8 mouse cellular contexts compared by ENCODE assay signal in the genomic region with DNA sequence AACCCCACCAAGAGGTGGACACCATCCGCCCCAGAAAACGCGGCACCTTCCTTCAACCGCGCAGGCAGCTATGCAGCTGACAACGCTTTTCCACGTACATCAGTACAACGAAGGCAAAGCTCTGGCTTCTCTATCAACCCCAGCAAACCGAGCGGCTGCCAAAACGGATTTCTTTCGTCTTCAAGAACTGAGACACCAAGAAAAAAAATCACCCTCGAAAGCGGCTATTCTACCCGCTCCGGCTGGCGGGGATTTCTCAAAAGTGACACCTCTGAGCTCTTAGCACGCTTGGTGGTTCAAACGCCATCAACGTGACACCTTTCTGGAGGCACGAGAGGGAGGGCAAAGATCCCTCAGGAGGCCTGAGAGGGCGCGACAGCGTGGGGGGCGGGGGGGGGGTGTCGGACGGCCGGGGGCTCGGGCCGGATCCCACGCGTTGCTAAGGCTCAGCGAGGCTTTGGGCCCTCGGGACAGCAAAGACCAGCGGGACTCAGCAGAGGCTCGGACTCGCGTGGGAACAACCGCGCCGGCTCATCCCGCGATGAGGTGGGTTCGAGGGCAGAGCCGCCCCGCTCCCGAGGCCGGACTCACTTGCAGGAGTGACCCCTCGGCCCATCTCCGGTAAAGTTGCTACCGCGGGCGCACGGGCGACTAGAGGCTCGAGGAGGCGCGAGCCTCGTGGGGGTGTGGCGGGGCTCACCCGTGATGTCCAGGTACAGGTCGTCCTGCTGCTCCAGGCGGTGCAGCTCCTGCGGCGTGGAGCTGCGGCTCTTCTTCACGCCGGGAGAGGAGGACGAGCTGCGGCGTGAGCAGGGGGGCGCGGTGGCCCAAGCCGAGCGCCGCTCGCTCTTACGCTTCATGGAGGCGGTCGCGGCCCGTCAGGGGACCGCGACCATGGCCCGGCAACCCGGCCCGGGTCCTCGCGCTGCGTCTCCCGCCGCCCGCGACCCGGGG. TPM values are rescaled to one million over a fixed set of nuclear protein-coding genes. Genes with fewer than 3 reads are reported as not detected.
DNase-seq lines count a peak whose midpoint lies in the region; ATAC-seq lines count a peak whose summit lies in the region.

No protein-coding gene starts in this region.

- peak; percentile 73 for ATAC-seq in embryonic facial prominence, embryonic 14.5 days (ENCODE audit: low read depth)
- ATAC-seq in hindbrain, embryonic 14.5 days (ENCODE audit: low FRiP score) = peak; percentile 83
- ATAC-seq in liver, embryonic 11.5 days (replicated peaks; ENCODE audit: low FRiP score) = peak; percentile 61
- peak; percentile 84 for ATAC-seq in neural tube, embryonic 11.5 days (ENCODE audit: insufficient read depth, low FRiP score, low TSS enrichment)

- H3K27ac ChIP-seq in embryonic facial prominence, embryonic 14.5 days (replicated peaks; ENCODE audit: low read depth, low read length) = no peak overlapping the region
- H3K27ac ChIP-seq in hindbrain, embryonic 14.5 days = no peak overlapping the region
- H3K27ac ChIP-seq in liver, embryonic 11.5 days (ENCODE audit: low read depth, low read length) = no peak overlapping the region
- 0 out of 2 replicates have a peak overlapping the region, but pooled peaks have one; percentile 23 for H3K27ac ChIP-seq in neural tube, embryonic 11.5 days (ENCODE audit: low read depth, low read length)

- peak overlapping the region; percentile 78 for H3K9ac ChIP-seq in embryonic facial prominence, embryonic 14.5 days (ENCODE audit: low read depth, low read length)
- peak overlapping the region; percentile 74 for H3K9ac ChIP-seq in hindbrain, embryonic 14.5 days
- H3K9ac ChIP-seq in liver, embryonic 11.5 days (ENCODE audit: low read depth, low read length) = peak overlapping the region; percentile 73
- H3K9ac ChIP-seq in neural tube, embryonic 11.5 days (ENCODE audit: low read length) = peak overlapping the region; percentile 63

- H3K36me3 ChIP-seq in embryonic facial prominence, embryonic 14.5 days (ENCODE audit: control insufficient read depth, insufficient read depth, low read length) = no peaks in the 10 kb centered on the region
- H3K36me3 ChIP-seq in hindbrain, embryonic 14.5 days (replicated peaks; ENCODE audit: control insufficient read depth, insufficient read depth) = no peaks in the 10 kb centered on the region
- H3K36me3 ChIP-seq in liver, embryonic 11.5 days (ENCODE audit: control insufficient read depth, insufficient read depth, low read length) = no peaks in the 10 kb centered on the region
- H3K36me3 ChIP-seq in neural tube, embryonic 11.5 days (ENCODE audit: control insufficient read depth, insufficient read depth, low read length) = no peaks in the 10 kb centered on the region; the same call in 1 of the 2 replicates

- under 1% methylated on average over 43 of the region's 95 CpGs for WGBS in embryonic facial prominence, embryonic 14.5 days
- under 1% methylated on average over 75 of the region's 95 CpGs for WGBS in hindbrain, embryonic 14.5 days
- under 1% methylated on average over 75 of the region's 95 CpGs for WGBS in liver, embryonic 11.5 days
- WGBS in neural tube, embryonic 11.5 days = under 1% methylated on average over 78 of the region's 95 CpGs

- peak overlapping the region; percentile 85 for H3K4me3 ChIP-seq in embryonic facial prominence, embryonic 14.5 days (ENCODE audit: low read depth, low read length)
- peak overlapping the region; percentile 83 for H3K4me3 ChIP-seq in hindbrain, embryonic 14.5 days (replicated peaks; ENCODE audit: low read length)
- peak overlapping the region; percentile 75 for H3K4me3 ChIP-seq in liver, embryonic 11.5 days (ENCODE audit: low read depth, low read length)
- H3K4me3 ChIP-seq in neural tube, embryonic 11.5 days (ENCODE audit: low read depth, low read length) = peak overlapping the region; percentile 76

- no peaks in the 10 kb centered on the region; the same call in 1 of the 2 replicates for H3K4me1 ChIP-seq in embryonic facial prominence, embryonic 14.5 days (ENCODE audit: control insufficient read depth, insufficient read depth, low read length)
- peaks cover 11% of the 10 kb centered on the region for H3K4me1 ChIP-seq in hindbrain, embryonic 14.5 days (replicated peaks; ENCODE audit: control insufficient read depth, insufficient read depth, low read length)
- peaks cover 13% of the 10 kb centered on the region; the same call in 1 of the 2 replicates for H3K4me1 ChIP-seq in liver, embryonic 11.5 days (replicated peaks; ENCODE audit: control insufficient read depth, insufficient read depth, low read length)
- peaks cover 3% of the 10 kb centered on the region for H3K4me1 ChIP-seq in neural tube, embryonic 11.5 days (ENCODE audit: control insufficient read depth, insufficient read depth, low read length)

- no peaks in the 10 kb centered on the region for H3K9me3 ChIP-seq in embryonic facial prominence, embryonic 14.5 days (ENCODE audit: control insufficient read depth, low read length)
- no peaks in the 10 kb centered on the region for H3K9me3 ChIP-seq in hindbrain, embryonic 14.5 days (ENCODE audit: control insufficient read depth, low read length)
- H3K9me3 ChIP-seq in liver, embryonic 11.5 days (ENCODE audit: control insufficient read depth, low read length) = no peaks in the 10 kb centered on the region
- no peaks in the 10 kb centered on the region for H3K9me3 ChIP-seq in neural tube, embryonic 11.5 days (ENCODE audit: control insufficient read depth, low read length)

- DNase-seq in layer of hippocampus, postnatal 14 days (ENCODE audit: low spot score in 2 of 2) = peak; percentile 12 to 13
- DNase-seq in layer of hippocampus, adult 18-20 months (ENCODE audit: low spot score in 2 of 2) = no peak
- DNase-seq in ZHBTc4 (ENCODE audit: low read depth, low spot score) = peak; percentile 59
- DNase-seq in embryonic facial prominence, embryonic 14.5 days (ENCODE audit: low spot score) = peak; percentile 76
- DNase-seq in hindbrain, embryonic 14.5 days (ENCODE audit: low spot score) = peak; percentile 41
- DNase-seq in liver, embryonic 11.5 days (ENCODE audit: low spot score) = peak; percentile 57
- peak; percentile 59 for DNase-seq in neural tube, embryonic 11.5 days (ENCODE audit: low spot score)
- peak; percentile 12 to 32 for DNase-seq in urinary bladder, postnatal 36 days (ENCODE audit: low spot score in 2 of 2)

- H3K27me3 ChIP-seq in embryonic facial prominence, embryonic 14.5 days (replicated peaks; ENCODE audit: control insufficient read depth, insufficient read depth, low read length) = no peaks in the 10 kb centered on the region
- peaks cover 42% of the 10 kb centered on the region for H3K27me3 ChIP-seq in hindbrain, embryonic 14.5 days (ENCODE audit: control insufficient read depth, insufficient read depth, low read length)
- 0 out of 2 replicates have a peak, but pooled peaks cover 2% of the 10 kb centered on the region for H3K27me3 ChIP-seq in liver, embryonic 11.5 days (replicated peaks; ENCODE audit: control insufficient read depth, insufficient read depth, low read length)
- H3K27me3 ChIP-seq in neural tube, embryonic 11.5 days (ENCODE audit: control insufficient read depth, insufficient read depth, low read length) = no peaks in the 10 kb centered on the region

- H3K4me2 ChIP-seq in embryonic facial prominence, embryonic 14.5 days (ENCODE audit: low read depth, low read length) = peak overlapping the region; percentile 99
- peak overlapping the region; percentile 100 for H3K4me2 ChIP-seq in hindbrain, embryonic 14.5 days (replicated peaks)
- peak overlapping the region; percentile 99 for H3K4me2 ChIP-seq in liver, embryonic 11.5 days
- peak overlapping the region; percentile 85 for H3K4me2 ChIP-seq in neural tube, embryonic 11.5 days (ENCODE audit: low read depth)

RNA-seq across cellular contexts. Expression of a gene that starts 0.9 kb away (rescaled TPM):
- 1 to 10 TPM; 4.8 to 5.6 TPM for total RNA-seq in layer of hippocampus, postnatal 14 days (2021)
- 10 to 100 TPM; 11.2 to 13.1 TPM for total RNA-seq in layer of hippocampus, adult 18-20 months (2021)
- polyA plus RNA-seq in embryonic facial prominence, embryonic 14.5 days (2014; fragmentation: Nextera tagmentation; extraction: Ambion mirVana) = 12.7 and 14.7 TPM in 2 replicates
- polyA plus RNA-seq in hindbrain, embryonic 14.5 days (2014; fragmentation: Nextera tagmentation; extraction: Ambion mirVana) = 3.0 and 4.3 TPM in 2 replicates
- 16.6 and 17.5 TPM in 2 replicates for polyA plus RNA-seq in liver, embryonic 11.5 days (2014; fragmentation: Nextera tagmentation; extraction: Ambion mirVana)
- 13.4 and 16.0 TPM in 2 replicates for polyA plus RNA-seq in neural tube, embryonic 11.5 days (2014; fragmentation: Nextera tagmentation; extraction: Ambion mirVana)

RNA-seq across cellular contexts. Expression of a gene that starts 38.3 kb away (rescaled TPM):
- 10 to 100 TPM; 14.0 to 14.2 TPM for total RNA-seq in layer of hippocampus, postnatal 14 days (2021)
- 10 to 100 TPM; 17.8 to 19.0 TPM for total RNA-seq in layer of hippocampus, adult 18-20 months (2021)
- 30.1 and 31.8 TPM in 2 replicates for polyA plus RNA-seq in embryonic facial prominence, embryonic 14.5 days (2014; fragmentation: Nextera tagmentation; extraction: Ambion mirVana)
- polyA plus RNA-seq in hindbrain, embryonic 14.5 days (2014; fragmentation: Nextera tagmentation; extraction: Ambion mirVana) = 15.4 and 15.8 TPM in 2 replicates
- polyA plus RNA-seq in liver, embryonic 11.5 days (2014; fragmentation: Nextera tagmentation; extraction: Ambion mirVana) = 43.0 and 45.5 TPM in 2 replicates
- polyA plus RNA-seq in neural tube, embryonic 11.5 days (2014; fragmentation: Nextera tagmentation; extraction: Ambion mirVana) = 20.0 and 22.9 TPM in 2 replicates

Comparison
In these comparisons a context has a peak if more than half of its experiments do, and no peak if none do; other contexts are left out.
1. DNase-seq: peak in layer of hippocampus, postnatal 14 days (2 of 2), ZHBTc4 (single experiment), embryonic facial prominence, embryonic 14.5 days (single experiment), hindbrain, embryonic 14.5 days (single experiment), liver, embryonic 11.5 days (single experiment), neural tube, embryonic 11.5 days (single experiment) and urinary bladder, postnatal 36 days (2 of 2); none in layer of hippocampus, adult 18-20 months (0 of 2).
2. Peak in every context shown above with its lines, with median percentiles within 50 percentile points of each other: ATAC-seq, H3K4me2 ChIP-seq, H3K4me3 ChIP-seq and H3K9ac ChIP-seq.